Mouse (Mus musculus): Measurements from ENCODE around the gene Numb. TPM values are rescaled to one million over a fixed set of nuclear protein-coding genes. Genes with fewer than 3 reads are reported as not detected.

The Numb gene
- total and polyA plus RNA-seq, 3 experiments, result 8.4 to 14.6 TPM; not detected in 1

DNA sequence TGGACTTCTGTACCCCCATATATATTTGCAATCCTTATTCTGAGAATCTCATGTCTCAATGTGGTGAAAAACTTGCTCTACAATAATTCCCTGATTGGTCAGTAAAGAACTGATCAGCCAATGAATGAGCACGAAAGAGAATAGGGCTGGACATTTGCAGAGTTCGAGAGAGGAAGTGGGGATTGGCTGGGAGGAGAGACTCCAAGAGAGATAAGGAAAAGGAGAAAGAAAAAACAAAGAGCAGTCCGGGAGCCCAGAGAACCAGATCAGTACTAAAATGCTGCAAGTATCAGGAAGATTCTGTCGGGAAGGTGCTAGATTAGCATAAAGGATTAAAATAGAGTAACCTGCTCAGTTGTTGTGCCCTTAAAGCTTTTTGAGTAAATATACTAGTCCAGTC lies 27.3 kb upstream of the Numb start (continued):
- peak; percentile 97 for TF ChIP-seq GATA1 (IDR thresholded peaks at IDR 0.05; ENCODE audit: low read depth, low read length)
- peak; percentile 48; the same call in 1 of the 2 replicates for TF ChIP-seq NELFE (IDR thresholded peaks at IDR 0.05; ENCODE audit: low read depth, low read length)
- no peak for TF ChIP-seq NRF1 (IDR thresholded peaks at IDR 0.05; ENCODE audit: insufficient read depth, low read depth, low read length, poor library complexity, severe bottlenecking)
- no peak for TF ChIP-seq MYB (IDR thresholded peaks at IDR 0.05; ENCODE audit: low read depth, low read length)
- TF ChIP-seq TCF12 (IDR thresholded peaks at IDR 0.05; ENCODE audit: low read depth, low read length), result peak; percentile 30; the same call in 1 of the 2 replicates
- TF ChIP-seq ZNF384 (IDR thresholded peaks at IDR 0.05; ENCODE audit: low read depth, low read length), result peak; percentile 72
- 0 out of 2 replicates have a peak, but pooled peaks have one; percentile 10 for TF ChIP-seq ETS1 (IDR thresholded peaks at IDR 0.05; ENCODE audit: low read depth, low read length)
- no peak for TF ChIP-seq MAZ (IDR thresholded peaks at IDR 0.05; ENCODE audit: low read depth, low read length)
- TF ChIP-seq MAX (IDR thresholded peaks at IDR 0.05; ENCODE audit: low read length), result no peak
- TF ChIP-seq EP300 (IDR thresholded peaks at IDR 0.05; ENCODE audit: low read depth in 1 of 2, low read length in 2 of 2), result peak in 1 of 2 experiments; percentile 18; a peak in 1 of 4 replicates
- no peak for TF ChIP-seq GABPA (IDR thresholded peaks at IDR 0.05; ENCODE audit: low read depth, low read length)
- no peak for TF ChIP-seq ZKSCAN1 (IDR thresholded peaks at IDR 0.05; ENCODE audit: low read depth, low read length)
- TF ChIP-seq SMC3 (IDR thresholded peaks at IDR 0.05; ENCODE audit: low read depth, low read length), result no peak
- no peak for TF ChIP-seq BHLHE40 (IDR thresholded peaks at IDR 0.05; ENCODE audit: borderline replicate concordance, low read depth, low read length)
- no peak for TF ChIP-seq USF1 (IDR thresholded peaks at IDR 0.05; ENCODE audit: low read depth, low read length)
- TF ChIP-seq HCFC1 (IDR thresholded peaks at IDR 0.05; ENCODE audit: low read depth, low read length), result peak; percentile 60; the same call in 1 of the 2 replicates
- TF ChIP-seq TAL1 (IDR thresholded peaks at IDR 0.05; ENCODE audit: low read length), result no peak

GRCm38 (mm10) chr12:83947260-83947811 lies 25.6 kb upstream of the Numb start:
- no peaks in the 10 kb centered on the region for H3K27me3 ChIP-seq (ENCODE audit: control insufficient read depth in 1 of 2, insufficient read depth in 2 of 2, low read length in 2 of 2)
- H3K9me3 ChIP-seq (replicated peaks; ENCODE audit: insufficient read depth, low read length), result no peaks in the 10 kb centered on the region
- peaks cover 19% of the 10 kb centered on the region for H3K79me2 ChIP-seq (ENCODE audit: control insufficient read depth, insufficient read depth, low read length, poor library complexity)
- peaks cover 4 to 12% of the 10 kb centered on the region in 2 experiments for H3K4me1 ChIP-seq (ENCODE audit: control insufficient read depth in 1 of 2, insufficient read depth in 2 of 2, low read length in 2 of 2)
- no peak overlapping the region for H3K27ac ChIP-seq (ENCODE audit: control insufficient read depth, low read depth, low read length)
- H3K36me3 ChIP-seq (ENCODE audit: control insufficient read depth in 1 of 2, insufficient read depth in 2 of 2, low read length in 2 of 2), result peaks cover 0 to 13% of the 10 kb centered on the region in 2 experiments; a peak in 2 of 4 replicates
- H3K9ac ChIP-seq (ENCODE audit: control insufficient read depth, low read depth, low read length, poor library complexity, severe bottlenecking), result no peak overlapping the region
- H3K4me3 ChIP-seq (ENCODE audit: control insufficient read depth in 1 of 2, insufficient read depth in 1 of 2, low read depth in 2 of 2, low read length in 2 of 2), result no peak overlapping the region
- TF ChIP-seq HCFC1 (IDR thresholded peaks at IDR 0.05; ENCODE audit: low read depth, low read length), result no peak
- DNase-seq (ENCODE audit: low read depth, low spot score), result no peak

DNA sequence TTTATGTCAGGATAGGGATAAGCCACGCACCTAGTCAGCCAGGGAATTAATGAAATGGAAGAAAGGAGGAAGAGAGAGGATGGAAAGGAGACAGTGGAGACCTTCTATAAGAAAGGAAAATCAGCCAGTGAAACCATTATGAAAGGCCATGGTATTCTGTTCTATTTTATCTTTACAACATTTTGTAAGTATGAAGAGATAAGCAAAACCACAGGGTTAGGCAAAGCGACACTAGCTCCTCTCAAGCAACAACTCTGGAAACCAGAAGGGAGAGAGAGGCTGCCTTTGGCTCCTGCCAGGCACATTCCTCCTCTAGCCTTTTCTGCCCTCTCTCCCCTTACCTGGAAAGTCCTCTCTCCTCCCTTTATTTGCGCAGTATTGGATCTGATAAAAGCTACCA lies 20.2 kb upstream of the Numb start:
- TF ChIP-seq SIN3A (IDR thresholded peaks at IDR 0.05; ENCODE audit: low read length), result peak; percentile 66
- peak; percentile 76 to 91 for TF ChIP-seq EP300 (IDR thresholded peaks at IDR 0.05; ENCODE audit: low read depth in 1 of 2, low read length in 2 of 2)
- no peak for TF ChIP-seq SMC3 (IDR thresholded peaks at IDR 0.05; ENCODE audit: low read depth, low read length)
- TF ChIP-seq ZNF384 (IDR thresholded peaks at IDR 0.05; ENCODE audit: low read depth, low read length), result no peak
- peak; percentile 74 for TF ChIP-seq TCF12 (IDR thresholded peaks at IDR 0.05; ENCODE audit: low read depth, low read length)
- 0 out of 2 replicates have a peak, but pooled peaks have one; percentile 22 for TF ChIP-seq HCFC1 (IDR thresholded peaks at IDR 0.05; ENCODE audit: low read depth, low read length)
- TF ChIP-seq RCOR1 (IDR thresholded peaks at IDR 0.05; ENCODE audit: low read depth, low read length), result peak; percentile 66; the same call in 1 of the 2 replicates
- 0 out of 2 replicates have a peak, but pooled peaks have one; percentile 19 for TF ChIP-seq MYC (IDR thresholded peaks at IDR 0.05; ENCODE audit: low read depth, low read length)
- peak; percentile 34; the same call in 1 of the 2 replicates for TF ChIP-seq BHLHE40 (IDR thresholded peaks at IDR 0.05; ENCODE audit: borderline replicate concordance, low read depth, low read length)
- peak; percentile 89 for TF ChIP-seq GATA1 (IDR thresholded peaks at IDR 0.05; ENCODE audit: low read depth, low read length)
- peak; percentile 46; the same call in 1 of the 2 replicates for TF ChIP-seq TBP (IDR thresholded peaks at IDR 0.05; ENCODE audit: low read depth, low read length)
- no peak for TF ChIP-seq TAL1 (IDR thresholded peaks at IDR 0.05; ENCODE audit: low read length)
- no peak for TF ChIP-seq RAD21 (IDR thresholded peaks at IDR 0.05; ENCODE audit: low read depth, low read length)
- TF ChIP-seq MAFK (IDR thresholded peaks at IDR 0.05; ENCODE audit: borderline replicate concordance, low read depth, low read length), result 0 out of 2 replicates have a peak, but pooled peaks have one; percentile 13
- peak; percentile 67 for TF ChIP-seq ETS1 (IDR thresholded peaks at IDR 0.05; ENCODE audit: low read depth, low read length)
- TF ChIP-seq JUND (IDR thresholded peaks at IDR 0.05; ENCODE audit: low read depth, low read length), result no peak
- TF ChIP-seq NELFE (IDR thresholded peaks at IDR 0.05; ENCODE audit: low read depth, low read length), result no peak
- Histone ChIP-seq H3K79me2 (ENCODE audit: control insufficient read depth, insufficient read depth, low read length, poor library complexity) (no peaks in the 10 kb centered on the region), H3K9ac (ENCODE audit: control insufficient read depth, low read depth, low read length, poor library complexity, severe bottlenecking) (peak overlapping the region; percentile 33), H3K27me3 (ENCODE audit: control insufficient read depth in 1 of 2, insufficient read depth in 2 of 2, low read length in 2 of 2) (no peaks in the 10 kb centered on the region), H3K4me1 (ENCODE audit: control insufficient read depth in 1 of 2, insufficient read depth in 2 of 2, low read length in 2 of 2) (peaks cover 26 to 29% of the 10 kb centered on the region in 2 experiments), H3K4me3 (ENCODE audit: control insufficient read depth in 1 of 2, insufficient read depth in 1 of 2, low read depth in 2 of 2, low read length in 2 of 2) (peak overlapping the region in 1 of 2 experiments; percentile 51; a peak in 2 of 4 replicates), H3K9me3 (replicated peaks; ENCODE audit: insufficient read depth, low read length) (no peaks in the 10 kb centered on the region), H3K27ac (ENCODE audit: control insufficient read depth, low read depth, low read length) (peak overlapping the region; percentile 82), H3K36me3 (ENCODE audit: control insufficient read depth in 1 of 2, insufficient read depth in 2 of 2, low read length in 2 of 2) (peaks cover 0 to 34% of the 10 kb centered on the region in 2 experiments; a peak in 2 of 4 replicates)
- peak; percentile 70 for DNase-seq (ENCODE audit: low read depth, low spot score)

Measured in MEL (cell line).